Mouse (Mus musculus) liver, postnatal 0 days (tissue): ENCODE results near the gene Dglucy.

Source experiments
- CTCF ChIP-seq: sonication (generic); IDR thresholded peaks from 2 replicates; pipeline ENCODE4 v1.5.1; 2016; ENCODE audit warnings: antibody characterized with exemption, low read depth
- EP300 ChIP-seq: IDR thresholded peaks from 2 replicates; pipeline ENCODE4 v1.6.1; 2016; ENCODE audit warnings: antibody characterized with exemption, low read depth, mild to moderate bottlenecking

- TF ChIP-seq CTCF = no peak
- TF ChIP-seq EP300 = no peak
Observed at GRCm38 (mm10) chr12:100735156-100735555, 43.7 kb upstream of the Dglucy start.
